Mouse (Mus musculus) liver, embryonic 16.5 days (tissue): Measurements from ENCODE around the gene Ldlrad1. TPM values are rescaled to one million over a fixed set of nuclear protein-coding genes. Genes with fewer than 3 reads are reported as not detected.

Experiments
- ATAC-seq: fragments of 200-750 bp; cut with Nextera tagmentation; 2 replicates; pipeline ENCODE4 v1.8.0; 2017; ENCODE audit warnings: low read depth, mild to moderate bottlenecking, moderate number of reproducible peaks, moderate library complexity
- H3K27ac ChIP-seq: fragments of 300-500 bp; sonication (generic); 2 replicates; pipeline ENCODE4 v1.5.1; 2014; ENCODE audit warnings: mild to moderate bottlenecking, low read length
- H3K27me3 ChIP-seq: fragments of 300-500 bp; sonication (generic); 2 replicates; pipeline ENCODE4 v1.6.1; 2014; ENCODE audit warnings: low read depth, low read length, mixed read lengths; ENCODE audit not compliant: control insufficient read depth, insufficient read depth
- H3K36me3 ChIP-seq: fragments of 300-500 bp; sonication (generic); 2 replicates; pipeline ENCODE4 v1.6.1; 2014; ENCODE audit warnings: mild to moderate bottlenecking; ENCODE audit not compliant: control insufficient read depth, insufficient read depth
- H3K4me1 ChIP-seq: fragments of 300-500 bp; sonication (generic); 2 replicates; pipeline ENCODE4 v1.6.1; 2014; ENCODE audit warnings: low read depth, low read length, mixed read lengths; ENCODE audit not compliant: control insufficient read depth
- H3K4me2 ChIP-seq: fragments of 300-500 bp; sonication (generic); 2 replicates; pipeline ENCODE4 v1.6.1; 2014; ENCODE audit warnings: low read depth, low read length, mixed read lengths
- H3K4me3 ChIP-seq: fragments of 300-500 bp; sonication (generic); 2 replicates; pipeline ENCODE4 v1.5.1; 2014; ENCODE audit warnings: low read depth, mild to moderate bottlenecking, low read length
- H3K9ac ChIP-seq: fragments of 300-500 bp; sonication (generic); 2 replicates; pipeline ENCODE4 v1.6.1; 2014; ENCODE audit warnings: low read depth, low read length
- H3K9me3 ChIP-seq: fragments of 300-500 bp; sonication (generic); replicated peaks from 2 replicates; pipeline ENCODE4 v1.6.1; 2016; ENCODE audit warnings: low read length; ENCODE audit not compliant: control insufficient read depth
- WGBS: fragments of 180-500 bp; shearing (Covaris S2); extraction: QIAGEN DNeasy Blood & Tissue Kit; methylation state at CpG from one replicate; pipeline ENCODE4 v1.1.7; 2014; ENCODE audit not compliant: insufficient replicate concordance; 5-methylcytosine and 5-hydroxymethylcytosine counted together
- polyA plus RNA-seq: library from polyadenylated mRNA; unstranded; fragments of >200 nt; fragmentation: Nextera tagmentation; extraction: Ambion mirVana; gene quantifications from 2 replicates; pipeline ENCODE4 v1.2.1, GENCODE M21; 2015

Ldlrad1 gene
- not detected in 2 replicates for polyA plus RNA-seq

GRCm38 (mm10) chr4:107208880-107209279 lies at the start of gene Ldlrad1:
Gene Ldlrad1, plus strand, starts transcription at chr4:107209180.
- no peak within 1 kb of the TSS for H3K27ac ChIP-seq
- WGBS, result 70% methylated on average over 3 of the region's 3 CpGs
- no peaks in the 10 kb centered on the region for H3K36me3 ChIP-seq
- H3K4me2 ChIP-seq, result no peak within 1 kb of the TSS
- H3K4me1 ChIP-seq, result peaks cover 7% of the 10 kb centered on the region
- no peaks in the 10 kb centered on the region; the same call in 1 of the 2 replicates for H3K27me3 ChIP-seq
- no peak for ATAC-seq
- H3K9ac ChIP-seq, result no peak within 1 kb of the TSS
- H3K9me3 ChIP-seq, result no peaks in the 10 kb centered on the region
- H3K4me3 ChIP-seq, result no peak within 1 kb of the TSS

GRCm38 (mm10) chr4:107160181-107160580 lies 48.8 kb upstream of the Ldlrad1 start:
- ATAC-seq, result no peak
- Histone ChIP-seq H3K9me3 (no peaks in the 10 kb centered on the region), H3K4me3 (no peak overlapping the region), H3K36me3 (peaks cover 4% of the 10 kb centered on the region), H3K4me2 (no peak overlapping the region), H3K27me3 (no peaks in the 10 kb centered on the region), H3K9ac (no peak overlapping the region), H3K27ac (no peak overlapping the region), H3K4me1 (no peaks in the 10 kb centered on the region)
- WGBS, result 80% methylated on average over 8 of the region's 8 CpGs

GRCm38 (mm10) chr4:107163341-107163740 lies 45.6 kb upstream of the Ldlrad1 start:
- Histone ChIP-seq H3K27ac (no peak overlapping the region), H3K36me3 (peaks cover 7% of the 10 kb centered on the region)
- WGBS, result 75% methylated on average over 10 of the region's 10 CpGs

GRCm38 (mm10) chr4:107163756-107164587 lies 45.0 kb upstream of the Ldlrad1 start:
- H3K36me3 ChIP-seq, result peaks cover 7% of the 10 kb centered on the region
- H3K27me3 ChIP-seq, result no peaks in the 10 kb centered on the region
- no peaks in the 10 kb centered on the region for H3K4me1 ChIP-seq
- H3K4me2 ChIP-seq, result no peak overlapping the region
- H3K27ac ChIP-seq, result no peak overlapping the region
- no peak overlapping the region for H3K9ac ChIP-seq
- WGBS, result 47% methylated on average over 9 of the region's 9 CpGs
- no peak overlapping the region for H3K4me3 ChIP-seq
- H3K9me3 ChIP-seq, result no peaks in the 10 kb centered on the region
- ATAC-seq, result peak; percentile 30; the same call in 1 of the 2 replicates

More at GRCm38 (mm10) chr4:107163341-107163740, 45.6 kb upstream of the Ldlrad1 start:
- ATAC-seq, result no peak
- Histone ChIP-seq H3K27me3 (no peaks in the 10 kb centered on the region), H3K4me2 (no peak overlapping the region), H3K9me3 (no peaks in the 10 kb centered on the region), H3K4me3 (no peak overlapping the region), H3K9ac (no peak overlapping the region), H3K4me1 (no peaks in the 10 kb centered on the region)

GRCm38 (mm10) chr4:107166700-107167099 lies 42.3 kb upstream of the Ldlrad1 start:
- no peaks in the 10 kb centered on the region for H3K9me3 ChIP-seq
- peaks cover 7% of the 10 kb centered on the region for H3K36me3 ChIP-seq
- H3K27ac ChIP-seq, result no peak overlapping the region
- no peaks in the 10 kb centered on the region for H3K27me3 ChIP-seq
- H3K4me1 ChIP-seq, result no peaks in the 10 kb centered on the region
- 57% methylated on average over 5 of the region's 5 CpGs for WGBS
- H3K9ac ChIP-seq, result no peak overlapping the region
- H3K4me2 ChIP-seq, result no peak overlapping the region
- ATAC-seq, result no peak
- H3K4me3 ChIP-seq, result no peak overlapping the region

- no peak overlapping the region for H3K4me2 ChIP-seq
- peaks cover 7% of the 10 kb centered on the region for H3K36me3 ChIP-seq
- ATAC-seq, result no peak
- no peak overlapping the region for H3K4me3 ChIP-seq
- no peaks in the 10 kb centered on the region for H3K27me3 ChIP-seq
- H3K9me3 ChIP-seq, result no peaks in the 10 kb centered on the region
- no peak overlapping the region for H3K9ac ChIP-seq
- H3K4me1 ChIP-seq, result no peaks in the 10 kb centered on the region
- H3K27ac ChIP-seq, result no peak overlapping the region
- WGBS, result 66% methylated on average over 5 of the region's 5 CpGs
Measured at GRCm38 (mm10) chr4:107167798-107168197, 41.2 kb upstream of the Ldlrad1 start.

- ATAC-seq, result no peak
Measured at GRCm38 (mm10) chr4:107177506-107177905, 31.5 kb upstream of the Ldlrad1 start.

GRCm38 (mm10) chr4:107178182-107178829 lies 30.7 kb upstream of the Ldlrad1 start, which contains the start of gene Tmem59:
Gene Tmem59, plus strand, starts transcription at chr4:107178399.
- peak within 1 kb of the TSS; percentile 100 for H3K27ac ChIP-seq
- H3K4me3 ChIP-seq, result peak within 1 kb of the TSS; percentile 97
- WGBS, result under 1% methylated on average over 49 of the region's 49 CpGs
- H3K36me3 ChIP-seq, result peaks cover 5% of the 10 kb centered on the region
- peaks cover 39% of the 10 kb centered on the region for H3K4me1 ChIP-seq
- H3K9me3 ChIP-seq, result no peaks in the 10 kb centered on the region
- ATAC-seq, result peak; percentile 88
- no peaks in the 10 kb centered on the region for H3K27me3 ChIP-seq
- peak within 1 kb of the TSS; percentile 98 for H3K9ac ChIP-seq
- peak within 1 kb of the TSS; percentile 87 for H3K4me2 ChIP-seq

More at GRCm38 (mm10) chr4:107177506-107177905, 31.5 kb upstream of the Ldlrad1 start:
- Histone ChIP-seq H3K4me2 (peak overlapping the region; percentile 65), H3K27me3 (no peaks in the 10 kb centered on the region), H3K4me1 (peaks cover 31% of the 10 kb centered on the region), H3K27ac (peak overlapping the region; percentile 100), H3K9ac (peak overlapping the region; percentile 98), H3K36me3 (peaks cover 10% of the 10 kb centered on the region), H3K9me3 (no peaks in the 10 kb centered on the region), H3K4me3 (peak overlapping the region; percentile 97)
- 20% methylated on average over 11 of the region's 11 CpGs for WGBS
